In genomic region chr6:138037587-138037986, GRCm38 (mm10) we compare ENCODE assay signal across 17 mouse cellular contexts. TPM values are rescaled to one million over a fixed set of nuclear protein-coding genes. Genes with fewer than 3 reads are reported as not detected.
DNase-seq lines count a peak whose midpoint lies in the region; ATAC-seq and TF ChIP-seq lines count a peak whose summit lies in the region.
"Had no signal": no experiment of that assay in that cellular context is flagged by ENCODE, and none has a peak within 500 bp of the region (broad histone marks: within the 10 kb centered on the region; RNA-seq: fewer than 3 reads in every experiment).

No protein-coding gene starts in this region.

- no peak for TF ChIP-seq EP300 in liver, embryonic 14.5 days (IDR thresholded peaks at IDR 0.05; ENCODE audit: low read depth)

- intact Hi-C loops in gastrocnemius, adult 2 months (cut with DNase I): no loop called here
- intact Hi-C loops in left cerebral cortex, postnatal 4 days (cut with DNase I): no loop called here

- ATAC-seq in liver, embryonic 14.5 days (ENCODE audit: insufficient read depth): no peak

- no peaks in the 10 kb centered on the region for H3K4me1 ChIP-seq in liver, embryonic 14.5 days (replicated peaks; ENCODE audit: control insufficient read depth in 2 of 2, insufficient read depth in 2 of 2, low read length in 1 of 2)
- no peaks in the 10 kb centered on the region for H3K4me1 ChIP-seq in cortical plate, adult 2 months (ENCODE audit: control insufficient read depth, insufficient read depth, low read length)
- H3K4me1 ChIP-seq: liver, embryonic 15.5 days had no signal

- H3K4me2 ChIP-seq in liver, embryonic 14.5 days (ENCODE audit: low read depth): no peak overlapping the region
- H3K4me2 ChIP-seq: liver, embryonic 15.5 days had no signal

- TF ChIP-seq POLR2A in cortical plate, adult 2 months (IDR thresholded peaks at IDR 0.05; ENCODE audit: extremely low read depth, insufficient read depth, low read length): no peak

- no peak overlapping the region for H3K4me3 ChIP-seq in gastrocnemius, adult 2 months
- no peak overlapping the region for H3K4me3 ChIP-seq in liver, embryonic 14.5 days (ENCODE audit: insufficient read depth in 1 of 2, low read depth in 2 of 2, low read length in 2 of 2)
- no peak overlapping the region for H3K4me3 ChIP-seq in cortical plate, adult 2 months (ENCODE audit: insufficient read depth, low read length)
- H3K4me3 ChIP-seq: erythroblast, embryonic 14.5 days; liver, embryonic 15.5 days had no signal

- WGBS in liver, embryonic 14.5 days (ENCODE audit: insufficient replicate concordance): 72% methylated on average over 5 of the region's 5 CpGs

- TF ChIP-seq CTCF in gastrocnemius, adult 2 months (IDR thresholded peaks at IDR 0.05): peak; percentile 54
- TF ChIP-seq CTCF in liver, embryonic 14.5 days (IDR thresholded peaks at IDR 0.05; ENCODE audit: low read depth): peak; percentile 60
- TF ChIP-seq CTCF in cortical plate, adult 2 months (IDR thresholded peaks at IDR 0.05; ENCODE audit: extremely low read depth, insufficient read depth, low read length): 0 out of 2 replicates have a peak, but pooled peaks have one; percentile 1

- no peak overlapping the region for H3K9ac ChIP-seq in liver, embryonic 14.5 days (replicated peaks)
- H3K9ac ChIP-seq: liver, embryonic 15.5 days had no signal

- no peak overlapping the region for H3K27ac ChIP-seq in gastrocnemius, adult 2 months
- H3K27ac ChIP-seq in liver, embryonic 14.5 days: no peak overlapping the region
- no peak overlapping the region for H3K27ac ChIP-seq in cortical plate, adult 2 months (ENCODE audit: insufficient read depth, low read length)
- H3K27ac ChIP-seq: liver, embryonic 15.5 days had no signal

- H3K36me3 ChIP-seq in liver, embryonic 14.5 days (replicated peaks; ENCODE audit: control insufficient read depth, insufficient read depth, low read depth): no peaks in the 10 kb centered on the region
- H3K36me3 ChIP-seq: liver, embryonic 15.5 days had no signal

- no peaks in the 10 kb centered on the region for H3K27me3 ChIP-seq in liver, embryonic 14.5 days (ENCODE audit: control insufficient read depth, insufficient read depth, low read length)
- H3K27me3 ChIP-seq: liver, embryonic 15.5 days had no signal

- H3K9me3 ChIP-seq in liver, embryonic 14.5 days (ENCODE audit: control insufficient read depth, low read length): no peaks in the 10 kb centered on the region
- H3K9me3 ChIP-seq: liver, embryonic 15.5 days had no signal

- no peak for DNase-seq in gastrocnemius, adult 2 months
- no peak for DNase-seq in gastrocnemius, postnatal 10 days
- DNase-seq in liver, embryonic 14.5 days (ENCODE audit: low read depth in 3 of 3, low spot score in 3 of 3): no peak
- DNase-seq in liver (no peak), ES-CJ7 (ENCODE audit: low read depth, low spot score) (peak; percentile 59)
- DNase-seq in retina, postnatal 1 day: no peak
- DNase-seq in left cerebral cortex, postnatal 4 days: no peak
- DNase-seq: adrenal gland, adult 2 months; heart, adult 18-20 months; heart, postnatal 4 days; spleen, adult 18-20 months had no signal

RNA-seq across cellular contexts. Expression of gene Slc15a5, which starts 42.1 kb away (rescaled TPM):
- 10 to 100 TPM in 1 of 2 experiments, 1 to 10 TPM in 1; 2.1 to 20.8 TPM for total RNA-seq in gastrocnemius, adult 2 months (2021)
- total RNA-seq in gastrocnemius, postnatal 10 days (2021): not detected
- polyA plus RNA-seq in liver, embryonic 14.5 days (2012; rRNA removed): not detected in 2 replicates
- not detected in 2 replicates for polyA plus RNA-seq in liver, embryonic 14.5 days (2014; fragmentation: Nextera tagmentation; extraction: Ambion mirVana)
- 0.11 and 0.17 TPM in 2 replicates for polyA plus RNA-seq in cortical plate, adult 2 months (2012; rRNA removed)
- not detected for total RNA-seq in left cerebral cortex, postnatal 4 days (2021)
- total RNA-seq: common myeloid progenitor, adult 5-6 weeks; heart, postnatal 4 days had no signal
- polyA plus RNA-seq: erythroblast, embryonic 14.5 days; intestine, embryonic 14.5 days; large intestine, adult 2 months; liver, embryonic 15.5 days had no signal

Comparison
In these comparisons a context has a peak if more than half of its experiments do, and no peak if none do; other contexts are left out.
1. CTCF ChIP-seq: peak in every context shown above with its lines; median percentile 60 in liver, embryonic 14.5 days; 54 in gastrocnemius, adult 2 months; 1 in cortical plate, adult 2 months.